Mouse (Mus musculus): ENCODE measurements at regions not wholly inside any gene's neighbourhood (a gene's known extent, or its start where the extent isn't known, plus 50 kb on each side); places are given as distances from the start of the nearest gene placed in this dataset.

- TF ChIP-seq CTCF (IDR thresholded peaks at IDR 0.05; ENCODE audit: borderline replicate concordance, insufficient read depth, low read length), result no peak
- TF ChIP-seq POLR2A (IDR thresholded peaks at IDR 0.05; ENCODE audit: low read depth, low read length), result no peak
Observed at GRCm38 (mm10) chr3:143584692-143585603, 620.1 kb downstream of the Lmo4 start.
